Mouse (Mus musculus) heart, embryonic 16.5 days (tissue): ENCODE measurements around the gene Clec12b. TPM values are rescaled to one million over a fixed set of nuclear protein-coding genes. Genes with fewer than 3 reads are reported as not detected.
A peak's percentile ranks its signal among the peaks of the same experiment; 100 is the strongest.
"Not testable (repeated sequence)": the region's sequence is repeated elsewhere in the genome, so short reads cannot be mapped to it uniquely, and the experiment has no call there.

ENCODE experiments used
- ATAC-seq: fragments of 200-750 bp; cut with Nextera tagmentation; replicated peaks from 2 replicates; pipeline ENCODE4 v1.8.0; 2017; ENCODE audit warnings: moderate number of reproducible peaks; ENCODE audit not compliant: insufficient read depth, low FRiP score; ENCODE audit errors: extremely low read depth
- H3K27ac ChIP-seq: fragments of 300-500 bp; sonication (generic); 2 replicates; pipeline ENCODE4 v1.5.1; 2014; ENCODE audit warnings: mild to moderate bottlenecking, low read length, control low read depth, moderate library complexity
- H3K27me3 ChIP-seq: fragments of 300-500 bp; sonication (generic); 2 replicates; pipeline ENCODE4 v1.6.1; 2014; ENCODE audit warnings: low read length, mixed read lengths; ENCODE audit not compliant: control insufficient read depth, insufficient read depth
- H3K36me3 ChIP-seq: fragments of 300-500 bp; sonication (generic); 2 replicates; pipeline ENCODE4 v1.6.1; 2014; ENCODE audit not compliant: control insufficient read depth, insufficient read depth
- H3K4me1 ChIP-seq: fragments of 300-500 bp; sonication (generic); 2 replicates; pipeline ENCODE4 v1.6.1; 2014; ENCODE audit warnings: low read length, mixed read lengths; ENCODE audit not compliant: control insufficient read depth, insufficient read depth
- H3K4me2 ChIP-seq: fragments of 300-500 bp; sonication (generic); 2 replicates; pipeline ENCODE4 v1.6.1; 2014; ENCODE audit warnings: low read depth, mild to moderate bottlenecking, control low read depth, low read length
- H3K4me3 ChIP-seq: fragments of 300-500 bp; sonication (generic); 2 replicates; pipeline ENCODE4 v1.5.1; 2014; ENCODE audit warnings: mild to moderate bottlenecking, control low read depth, low read length
- H3K9ac ChIP-seq: fragments of 300-500 bp; sonication (generic); 2 replicates; pipeline ENCODE4 v1.6.1; 2014; ENCODE audit warnings: low read length, control low read depth
- H3K9me3 ChIP-seq: fragments of 300-500 bp; sonication (generic); replicated peaks from 2 replicates; pipeline ENCODE4 v1.6.1; 2016; ENCODE audit warnings: low read length; ENCODE audit not compliant: control insufficient read depth
- WGBS: fragments of 180-500 bp; shearing (Covaris S2); extraction: QIAGEN DNeasy Blood & Tissue Kit; methylation state at CpG from one replicate; pipeline ENCODE4 v1.1.7; 2014; 5-methylcytosine and 5-hydroxymethylcytosine counted together
- polyA plus RNA-seq: library from polyadenylated mRNA; unstranded; fragments of >200 nt; fragmentation: Nextera tagmentation; extraction: Ambion mirVana; gene quantifications from 2 replicates; pipeline ENCODE4 v1.2.1, GENCODE M21; 2015

Gene Clec12b
- polyA plus RNA-seq, 1 experiment from 2014 or later, result 0.12 TPM

- Histone ChIP-seq H3K36me3 (no peaks in the 10 kb centered on the region), H3K27ac (no peak overlapping the region), H3K4me3 (no peak overlapping the region), H3K27me3 (no peaks in the 10 kb centered on the region), H3K4me1 (no peaks in the 10 kb centered on the region), H3K4me2 (no peak overlapping the region), H3K9ac (no peak overlapping the region), H3K9me3 (0 out of 2 replicates have a peak, but pooled peaks cover 2% of the 10 kb centered on the region)
- no peak for ATAC-seq
Observed at GRCm38 (mm10) chr6:129356430-129356829, 29.2 kb downstream of the Clec12b start.

GRCm38 (mm10) chr6:129355774-129356173 is 29.9 kb downstream of the Clec12b start:
- no peak for ATAC-seq
- Histone ChIP-seq H3K4me1 (no peaks in the 10 kb centered on the region), H3K27ac (no peak overlapping the region), H3K4me3 (no peak overlapping the region), H3K27me3 (no peaks in the 10 kb centered on the region), H3K4me2 (no peak overlapping the region), H3K36me3 (no peaks in the 10 kb centered on the region), H3K9me3 (0 out of 2 replicates have a peak, but pooled peaks cover 2% of the 10 kb centered on the region), H3K9ac (no peak overlapping the region)
- 87% methylated on average over 2 of the region's 2 CpGs for WGBS

- Histone ChIP-seq H3K4me3 (no peak overlapping the region), H3K9me3 (peaks cover 8% of the 10 kb centered on the region), H3K36me3 (no peaks in the 10 kb centered on the region), H3K4me1 (no peaks in the 10 kb centered on the region), H3K4me2 (no peak overlapping the region), H3K27me3 (no peaks in the 10 kb centered on the region), H3K9ac (no peak overlapping the region), H3K27ac (no peak overlapping the region)
- 91% methylated on average over 3 of the region's 3 CpGs for WGBS
- ATAC-seq, result no peak
Observed at GRCm38 (mm10) chr6:129351091-129351490, 34.6 kb downstream of the Clec12b start.

GRCm38 (mm10) chr6:129349524-129350352 is 35.9 kb downstream of the Clec12b start:
- Histone ChIP-seq H3K27ac (no peak overlapping the region; the same call in none of the 2 replicates), H3K4me1 (no peaks in the 10 kb centered on the region), H3K27me3 (no peaks in the 10 kb centered on the region), H3K9me3 (peaks cover 8% of the 10 kb centered on the region), H3K4me3 (no peak overlapping the region), H3K4me2 (no peak overlapping the region), H3K36me3 (no peaks in the 10 kb centered on the region), H3K9ac (no peak overlapping the region)
- 48% methylated on average over 4 of the region's 4 CpGs for WGBS
- peak; percentile 55; the same call in 1 of the 2 replicates for ATAC-seq

GRCm38 (mm10) chr6:129344408-129344807 is 41.3 kb downstream of the Clec12b start:
- H3K36me3 ChIP-seq, result no peaks in the 10 kb centered on the region
- WGBS, result 62% methylated on average over 3 of the region's 3 CpGs
- H3K27me3 ChIP-seq, result no peaks in the 10 kb centered on the region
- H3K4me3 ChIP-seq, result no peak overlapping the region
- H3K4me1 ChIP-seq, result no peaks in the 10 kb centered on the region
- H3K9ac ChIP-seq, result no peak overlapping the region
- peaks cover 8% of the 10 kb centered on the region for H3K9me3 ChIP-seq
- no peak overlapping the region for H3K4me2 ChIP-seq
- ATAC-seq, result no peak
- H3K27ac ChIP-seq, result no peak overlapping the region

- not testable (repeated sequence) for H3K9me3 ChIP-seq, H3K9ac ChIP-seq, H3K27me3 ChIP-seq, H3K4me1 ChIP-seq, H3K4me2 ChIP-seq, H3K36me3 ChIP-seq, ATAC-seq, H3K27ac ChIP-seq, H3K4me3 ChIP-seq
- WGBS, result 69% methylated on average over 4 of the region's 4 CpGs
Observed at GRCm38 (mm10) chr6:129342391-129342790, 43.3 kb downstream of the Clec12b start, which contains the start of gene Clec12a. Gene Clec12a, plus strand, starts transcription at chr6:129342691.

GRCm38 (mm10) chr6:129337751-129338150 is 47.9 kb downstream of the Clec12b start:
- H3K36me3 ChIP-seq, result no peaks in the 10 kb centered on the region
- no peaks in the 10 kb centered on the region for H3K9me3 ChIP-seq
- no peaks in the 10 kb centered on the region for H3K27me3 ChIP-seq
- no peak overlapping the region for H3K9ac ChIP-seq
- no peak overlapping the region for H3K4me3 ChIP-seq
- no peaks in the 10 kb centered on the region; the same call in 1 of the 2 replicates for H3K4me1 ChIP-seq
- 50% methylated on average over 1 of the region's 1 CpGs for WGBS
- ATAC-seq, result no peak
- H3K27ac ChIP-seq, result no peak overlapping the region
- H3K4me2 ChIP-seq, result no peak overlapping the region

- no peaks in the 10 kb centered on the region for H3K27me3 ChIP-seq
- H3K4me3 ChIP-seq, result no peak overlapping the region
- no peak overlapping the region for H3K27ac ChIP-seq
- H3K9ac ChIP-seq, result no peak overlapping the region
- ATAC-seq, result peak; percentile 65
- H3K36me3 ChIP-seq, result no peaks in the 10 kb centered on the region
- WGBS, result 16% methylated on average over 11 of the region's 11 CpGs
- peak overlapping the region; percentile 47 for H3K4me2 ChIP-seq
- no peaks in the 10 kb centered on the region; the same call in 1 of the 2 replicates for H3K4me1 ChIP-seq
- H3K9me3 ChIP-seq, result no peaks in the 10 kb centered on the region
Observed at GRCm38 (mm10) chr6:129333674-129334078, 52.0 kb downstream of the Clec12b start.

- H3K4me1 ChIP-seq, result no peaks in the 10 kb centered on the region; the same call in 1 of the 2 replicates
- H3K27ac ChIP-seq, result no peak within 1 kb of the TSS
- H3K27me3 ChIP-seq, result no peaks in the 10 kb centered on the region
- no peak within 1 kb of the TSS for H3K9ac ChIP-seq
- H3K9me3 ChIP-seq, result no peaks in the 10 kb centered on the region
- no peak for ATAC-seq
- no peaks in the 10 kb centered on the region for H3K36me3 ChIP-seq
- no peak within 1 kb of the TSS for H3K4me3 ChIP-seq
- 47% methylated on average over 11 of the region's 11 CpGs for WGBS
- H3K4me2 ChIP-seq, result no peak within 1 kb of the TSS
Observed at GRCm38 (mm10) chr6:129331610-129332009, 54.1 kb downstream of the Clec12b start, which contains the start of gene 4922502D21Rik. Gene 4922502D21Rik, minus strand, starts transcription at chr6:129331796.
